Mouse (Mus musculus) cortical plate, adult 2 months (tissue): ENCODE measurements around the gene Xaf1. TPM values are rescaled to one million over a fixed set of nuclear protein-coding genes. Genes with fewer than 3 reads are reported as not detected.
A peak's percentile ranks its signal among the peaks of the same experiment; 100 is the strongest.

Experiments
- H3K27ac ChIP-seq: fragments of 200-500 bp; 2 replicates; pipeline ENCODE4 v1.5.1; 2012; ENCODE audit warnings: low read length, control low read depth, inconsistent platforms; ENCODE audit not compliant: insufficient read depth
- H3K4me1 ChIP-seq: fragments of 200-500 bp; 2 replicates; pipeline ENCODE4 v1.6.1; 2011; ENCODE audit warnings: low read length; ENCODE audit not compliant: control insufficient read depth, insufficient read depth
- H3K4me3 ChIP-seq: fragments of 200-500 bp; 2 replicates; pipeline ENCODE4 v1.5.1; 2011; ENCODE audit warnings: mild to moderate bottlenecking, low read length, control low read depth; ENCODE audit not compliant: insufficient read depth
- CTCF ChIP-seq: fragments of 200-500 bp; IDR thresholded peaks from 2 replicates; pipeline ENCODE4 v1.5.1; 2011; ENCODE audit warnings: mild to moderate bottlenecking, control low read depth, low read length; ENCODE audit not compliant: insufficient read depth; ENCODE audit errors: extremely low read depth
- POLR2A ChIP-seq: fragments of 200-500 bp; IDR thresholded peaks from 2 replicates; pipeline ENCODE4 v1.6.1; 2011; ENCODE audit warnings: mild to moderate bottlenecking, low read length, control low read depth; ENCODE audit not compliant: insufficient read depth; ENCODE audit errors: extremely low read depth
- polyA plus RNA-seq: library from polyadenylated mRNA; depleted of rRNA; stranded (reverse); fragments of >200 nt; gene quantifications from 2 replicates; pipeline ENCODE4 v1.2.3, GENCODE M21; 2012

The Xaf1 gene
- polyA plus RNA-seq, 1 experiment = 16.0 TPM

DNA sequence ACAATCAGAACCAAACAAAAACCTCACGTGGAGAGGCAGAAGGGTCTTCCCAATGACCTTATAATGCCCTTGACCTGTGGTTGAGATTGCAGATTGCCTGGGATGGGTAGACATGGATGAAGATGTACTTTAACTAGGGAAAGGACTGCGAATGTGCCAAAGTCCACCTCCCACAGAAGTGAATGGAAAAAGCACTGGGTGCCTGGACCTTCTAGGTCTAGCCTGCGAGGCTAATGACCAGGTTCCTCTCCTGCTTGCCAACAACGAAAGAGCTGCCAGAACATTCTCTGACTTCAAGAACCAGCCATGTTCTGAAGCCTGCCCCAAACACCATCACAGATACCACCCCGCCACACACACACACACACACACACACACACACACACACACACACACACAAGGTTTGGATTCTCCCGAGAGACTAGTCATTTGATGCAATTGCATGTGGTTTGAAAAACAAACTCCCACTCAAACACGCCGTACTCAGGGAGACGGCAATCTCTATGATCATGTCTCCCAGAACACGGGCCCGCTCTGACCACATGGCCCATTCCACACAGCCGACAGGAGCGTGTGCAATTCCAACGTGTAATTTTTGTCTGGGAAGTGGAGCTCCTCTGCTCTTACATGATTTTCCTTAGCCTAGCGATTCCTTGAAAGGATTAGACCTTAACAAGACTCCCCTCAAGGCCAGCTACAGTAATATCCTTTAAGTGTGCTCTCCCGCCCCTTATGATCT, 17.8 kb upstream of the Xaf1 start:
- Histone ChIP-seq H3K4me3 (no peak overlapping the region), H3K27ac (no peak overlapping the region), H3K4me1 (peaks cover 3% of the 10 kb centered on the region; the same call in 1 of the 2 replicates)
- TF ChIP-seq CTCF (no peak), POLR2A (no peak)

DNA sequence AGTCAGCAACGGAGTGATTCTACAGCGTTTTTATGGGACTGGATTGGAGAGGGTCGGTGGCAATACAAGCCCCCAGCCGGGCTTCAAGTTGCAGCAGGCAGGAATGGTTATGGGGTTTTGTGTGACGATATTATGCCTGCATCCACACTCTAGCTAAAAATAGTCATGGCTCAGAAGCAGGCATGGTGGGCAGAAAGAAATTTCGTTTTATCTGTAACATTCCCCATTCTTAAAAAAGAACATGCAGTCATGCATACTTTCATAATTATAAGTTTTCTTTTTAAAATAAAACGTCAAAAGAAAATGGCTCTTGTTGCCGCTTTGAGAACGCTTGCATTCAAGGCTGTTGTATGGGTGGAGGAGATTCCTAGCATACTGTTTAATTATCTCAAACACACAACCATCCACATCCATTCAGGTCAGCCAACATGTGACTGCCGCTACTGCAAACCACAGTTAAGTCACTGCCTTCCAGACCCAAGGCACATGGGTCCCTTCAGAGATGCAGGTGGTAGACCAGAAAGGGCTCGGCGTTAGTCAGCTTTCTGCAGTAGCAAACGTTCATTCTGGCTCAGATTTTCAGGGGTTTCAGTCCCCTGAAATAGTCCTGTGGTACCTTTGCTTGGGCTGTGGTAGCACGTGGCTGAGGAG, 16.8 kb upstream of the Xaf1 start:
- Histone ChIP-seq H3K4me1 (peaks cover 3% of the 10 kb centered on the region; the same call in 1 of the 2 replicates), H3K4me3 (no peak overlapping the region), H3K27ac (no peak overlapping the region)
- TF ChIP-seq POLR2A (no peak), CTCF (no peak)

DNA sequence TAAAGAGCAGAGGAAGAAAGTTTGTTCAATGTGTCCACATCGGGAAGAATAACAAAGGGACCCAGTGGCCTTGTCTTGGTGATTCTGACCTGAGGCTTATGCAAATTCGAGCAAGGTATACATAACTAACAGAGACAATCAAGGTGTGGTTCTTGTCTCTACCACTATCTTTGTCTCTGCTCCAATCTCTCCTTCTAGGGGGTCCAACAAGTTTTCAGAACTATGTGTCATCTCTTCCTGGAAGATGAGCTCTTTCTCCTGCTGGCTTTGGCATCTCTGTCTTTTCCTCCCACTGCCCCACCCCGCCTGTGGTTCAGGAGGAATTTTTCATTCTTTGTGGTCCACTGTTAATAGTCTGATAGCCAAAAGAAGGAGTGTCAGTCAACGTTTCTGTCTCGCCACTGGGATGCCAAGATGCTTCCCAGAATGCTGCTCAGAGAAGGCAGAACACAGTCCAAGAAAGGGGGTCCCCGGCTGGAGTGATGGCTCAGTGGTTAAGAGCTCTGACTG, 15.4 kb upstream of the Xaf1 start:
- no peak overlapping the region for H3K4me3 ChIP-seq
- H3K4me1 ChIP-seq = peaks cover 3% of the 10 kb centered on the region; the same call in 1 of the 2 replicates
- no peak for TF ChIP-seq CTCF
- TF ChIP-seq POLR2A = no peak
- H3K27ac ChIP-seq = no peak overlapping the region

DNA sequence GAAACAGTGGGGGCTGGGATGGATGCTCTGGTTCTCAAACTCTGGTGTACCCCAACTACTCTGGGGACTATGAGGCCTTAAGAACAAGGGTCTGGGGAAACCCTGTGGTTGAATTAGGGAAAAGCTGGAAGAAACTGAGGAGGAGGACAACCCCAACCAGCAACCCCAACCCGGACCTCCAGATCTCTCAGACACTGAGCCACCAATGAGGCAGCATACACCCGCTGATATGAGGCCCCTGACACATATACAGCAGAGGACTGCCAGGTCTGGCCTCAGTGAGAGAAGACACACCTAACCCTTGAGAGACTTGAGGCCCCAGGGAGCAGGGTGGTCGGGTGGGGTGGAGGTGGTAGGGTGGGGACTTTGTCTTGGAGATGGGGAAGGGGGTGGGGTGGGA, 14.8 kb upstream of the Xaf1 start:
- Histone ChIP-seq H3K4me1 (peaks cover 3% of the 10 kb centered on the region; the same call in 1 of the 2 replicates), H3K27ac (no peak overlapping the region), H3K4me3 (no peak overlapping the region)
- TF ChIP-seq CTCF (no peak), POLR2A (no peak)

DNA sequence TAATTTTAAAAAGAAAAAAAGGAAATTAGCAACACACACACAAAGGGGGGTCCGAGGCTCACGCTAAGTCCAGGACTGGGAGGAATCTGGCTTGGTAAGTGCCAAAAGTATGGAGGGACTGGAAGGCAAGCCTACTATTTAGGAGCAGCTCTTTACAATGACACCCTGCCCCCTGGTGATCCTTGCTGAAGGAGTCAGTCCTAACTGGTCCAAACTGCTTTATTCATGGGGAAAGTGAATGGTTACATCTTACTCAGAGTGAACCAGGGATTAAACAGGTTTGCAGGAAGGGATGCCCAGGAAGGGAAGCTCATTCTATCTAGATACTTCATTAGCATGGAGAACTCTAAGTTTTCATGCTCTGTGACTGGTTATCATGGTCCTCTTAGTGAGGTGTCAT, 14.3 kb upstream of the Xaf1 start:
- Histone ChIP-seq H3K4me1 (peaks cover 3% of the 10 kb centered on the region; the same call in 1 of the 2 replicates), H3K27ac (no peak overlapping the region)
- TF ChIP-seq POLR2A (no peak), CTCF (no peak)

DNA sequence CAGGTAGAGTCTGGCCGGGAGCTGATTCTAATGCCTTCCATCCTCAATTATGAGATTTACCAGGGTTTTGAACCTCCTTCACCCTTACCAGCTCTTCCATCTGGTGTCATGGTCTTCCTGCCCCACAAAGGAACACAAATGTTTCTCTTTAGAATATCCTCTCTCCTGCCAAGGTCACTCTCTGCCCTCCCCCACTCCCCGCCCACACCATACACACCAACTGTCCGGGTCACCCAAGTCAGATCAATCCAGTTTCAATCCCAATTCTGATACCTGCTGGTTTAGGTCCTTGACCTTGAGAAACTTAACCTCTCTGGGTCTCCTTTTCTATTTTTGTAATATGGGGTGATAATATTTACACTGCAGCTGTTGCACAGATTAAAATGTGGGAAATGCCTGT, 13.9 kb upstream of the Xaf1 start:
- Histone ChIP-seq H3K27ac (no peak overlapping the region), H3K4me1 (peaks cover 3% of the 10 kb centered on the region; the same call in 1 of the 2 replicates), H3K4me3 (no peak overlapping the region)
- no peak for TF ChIP-seq POLR2A

More for the DNA sequence above, 14.3 kb upstream of the Xaf1 start:
- no peak overlapping the region for H3K4me3 ChIP-seq

DNA sequence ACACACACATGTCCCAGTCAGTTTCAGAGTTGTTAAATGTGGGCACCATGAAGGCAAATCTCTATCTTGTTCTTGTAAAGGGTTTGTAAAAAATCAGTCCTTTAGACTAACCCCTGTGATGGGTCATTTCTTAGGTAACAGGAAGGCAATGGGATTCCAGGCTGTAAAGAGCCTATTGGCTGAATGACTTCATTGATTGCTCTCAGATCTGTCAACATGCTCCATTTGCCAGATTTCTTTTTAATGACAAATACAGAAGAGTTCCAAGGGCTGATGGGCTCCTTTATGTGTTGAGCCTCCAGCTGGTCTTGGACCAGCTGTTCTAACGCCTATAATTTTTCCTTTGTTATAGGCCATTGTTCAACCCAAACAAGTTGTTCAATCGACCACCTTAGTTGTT, 8.3 kb upstream of the Xaf1 start:
- Histone ChIP-seq H3K4me1 (no peaks in the 10 kb centered on the region), H3K27ac (no peak overlapping the region), H3K4me3 (no peak overlapping the region)
- TF ChIP-seq POLR2A = no peak
- TF ChIP-seq CTCF = no peak

DNA sequence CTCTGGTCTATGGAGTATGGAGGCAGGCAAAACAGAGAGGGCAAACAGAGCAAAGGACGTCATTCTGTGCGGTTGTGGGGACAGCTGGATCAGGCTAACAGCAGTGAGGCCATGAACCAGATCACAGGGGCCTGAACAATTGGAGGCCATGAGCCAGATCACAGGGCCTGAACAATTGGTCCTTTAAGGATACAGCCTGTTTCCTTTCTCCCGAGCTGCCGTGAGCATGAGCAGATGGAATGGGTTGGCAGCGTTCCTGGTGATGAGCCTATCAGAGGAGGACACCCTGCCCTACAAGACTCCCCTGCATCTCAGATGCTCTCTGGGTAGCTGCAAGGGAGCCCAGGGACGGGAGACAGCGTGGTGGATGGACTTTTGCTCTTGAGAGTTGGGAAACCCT, 801 bp downstream of the Xaf1 start:
- TF ChIP-seq CTCF (no peak), POLR2A (no peak)
- Histone ChIP-seq H3K4me1 (no peaks in the 10 kb centered on the region), H3K4me3 (peak overlapping the region; percentile 2), H3K27ac (peak overlapping the region; percentile 58)

DNA sequence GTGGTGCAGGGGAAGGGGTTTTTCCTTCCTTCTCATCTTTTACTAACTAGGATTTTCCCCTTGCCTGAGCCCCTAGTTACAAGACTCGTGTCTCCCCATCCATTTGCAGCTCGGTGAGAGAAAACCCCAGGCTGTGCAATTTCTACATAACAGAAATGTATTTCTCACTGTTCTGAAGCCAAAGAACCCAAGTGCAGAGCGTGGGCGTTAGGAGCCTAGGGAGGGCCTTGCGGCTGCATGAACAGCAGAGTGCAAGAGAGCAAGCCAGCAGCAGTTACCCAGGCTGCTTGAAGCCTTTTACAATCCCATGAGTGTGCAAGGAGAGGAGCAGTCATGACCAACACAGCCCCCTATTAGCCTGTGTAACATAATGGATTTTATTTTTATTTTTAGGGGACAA, 6.0 kb downstream of the Xaf1 start:
- no peak overlapping the region for H3K27ac ChIP-seq

DNA sequence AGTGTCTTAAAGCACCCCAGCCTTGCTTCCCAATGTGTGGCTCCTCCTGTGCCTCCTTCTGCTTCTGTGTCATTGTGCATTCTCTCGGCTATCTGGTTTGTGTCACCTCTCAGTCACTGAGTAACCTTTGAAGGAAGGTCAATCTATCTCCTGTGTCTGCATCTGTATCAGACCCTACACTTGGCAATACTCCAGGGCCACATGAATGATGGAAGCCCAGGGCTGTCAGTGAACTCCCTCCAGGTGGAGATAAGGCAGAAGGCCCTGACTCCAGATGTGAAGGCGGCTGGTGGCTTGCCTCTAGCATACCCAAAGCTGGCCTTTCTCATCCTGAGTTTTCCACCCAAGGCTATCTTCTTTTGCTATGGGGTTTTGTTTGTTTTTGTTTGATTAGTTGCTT, 7.6 kb downstream of the Xaf1 start:
- no peaks in the 10 kb centered on the region for H3K4me1 ChIP-seq
- H3K4me3 ChIP-seq = no peak overlapping the region
- no peak for TF ChIP-seq POLR2A
- no peak for TF ChIP-seq CTCF
- no peak overlapping the region for H3K27ac ChIP-seq

More for the DNA sequence above, 6.0 kb downstream of the Xaf1 start:
- no peak overlapping the region for H3K4me3 ChIP-seq
- TF ChIP-seq CTCF (no peak), POLR2A (no peak)
- H3K4me1 ChIP-seq = no peaks in the 10 kb centered on the region
